Mouse (Mus musculus) heart, postnatal 0 days (tissue): ENCODE data around the gene Cilp2.

ENCODE experiments used
- CTCF ChIP-seq: IDR thresholded peaks from 2 replicates; pipeline ENCODE4 v1.5.1; 2016; ENCODE audit warnings: antibody characterized with exemption, control low read depth, low read depth
- EP300 ChIP-seq: IDR thresholded peaks from 2 replicates; pipeline ENCODE4 v1.6.1; 2016; ENCODE audit warnings: antibody characterized with exemption, low read depth

GRCm38 (mm10) chr8:69926901-69927300 lies 39.4 kb upstream of the Cilp2 start:
- no peak for TF ChIP-seq EP300
- TF ChIP-seq CTCF, result no peak
